Mouse (Mus musculus) E14TG2a.4 (cell line): ENCODE results near the gene Cmtm6.

ENCODE experiments used
- H3K27me3 ChIP-seq: 2 replicates; pipeline ENCODE4 v1.6.1; 2014; ENCODE audit warnings: low read length, control low read depth; ENCODE audit not compliant: insufficient read depth
- H3K36me3 ChIP-seq: 2 replicates; pipeline ENCODE4 v1.6.1; 2014; ENCODE audit warnings: low read length, control low read depth; ENCODE audit not compliant: insufficient read depth
- H3K4me1 ChIP-seq: replicated peaks from 2 replicates; pipeline ENCODE4 v1.6.1; 2014; ENCODE audit warnings: low read depth, low read length, control low read depth
- H3K4me3 ChIP-seq: replicated peaks from 2 replicates; pipeline ENCODE4 v1.5.1; 2014; ENCODE audit warnings: mild to moderate bottlenecking, low read length
- H3K9me3 ChIP-seq: 2 replicates; pipeline ENCODE4 v1.6.1; 2014; ENCODE audit warnings: low read length, control low read depth
- CTCF ChIP-seq: conservative IDR thresholded peaks from 2 replicates; pipeline ENCODE4 v1.5.1; 2014; ENCODE audit warnings: low read length
- NANOG ChIP-seq: IDR thresholded peaks from 2 replicates; pipeline ENCODE4 v1.6.1; 2014; ENCODE audit warnings: borderline replicate concordance, low read length, mixed read lengths
- POU5F1 ChIP-seq: IDR thresholded peaks from 2 replicates; pipeline ENCODE4 v1.6.1; 2014; ENCODE audit warnings: low read length, borderline replicate concordance

Cmtm6 gene

DNA sequence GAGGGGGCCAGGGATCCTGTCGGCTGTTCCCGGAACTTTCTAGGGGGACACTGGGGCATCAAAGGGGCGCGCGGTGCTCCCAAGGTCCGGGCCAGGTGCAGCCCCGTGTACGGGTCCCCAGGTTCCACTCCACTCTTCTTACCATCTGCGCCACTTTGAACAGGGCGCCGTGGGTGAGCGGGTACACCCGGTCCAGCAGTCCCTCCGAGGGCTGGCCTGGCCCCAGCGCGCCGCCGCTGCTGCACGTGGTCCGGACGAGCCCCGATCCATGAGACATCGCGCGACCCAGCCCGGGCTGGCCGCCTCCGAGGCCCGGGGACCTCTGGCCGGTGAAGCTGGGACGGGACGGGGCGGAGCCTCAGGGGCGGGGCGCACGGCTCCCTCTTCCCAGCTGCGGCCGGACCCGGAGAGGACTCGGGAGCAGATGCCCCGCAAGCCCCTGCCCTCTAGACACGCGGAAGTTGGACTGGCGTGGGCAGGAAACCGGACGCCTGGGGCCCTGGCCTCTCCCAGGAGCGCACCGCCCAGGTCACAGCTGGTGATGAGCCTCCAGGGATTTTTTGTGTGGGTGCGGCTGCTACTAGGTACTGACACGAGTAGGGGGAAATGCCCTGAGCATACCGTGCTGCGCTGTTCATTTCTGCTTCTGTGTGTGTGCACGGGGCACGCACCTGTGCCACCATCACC, 50.8 kb downstream of the Cmtm6 start, which contains the start of gene Cmtm7:
Cmtm7 (minus strand) TSS at position 331 of the 687 bp plus-strand sequence.
- Histone ChIP-seq H3K36me3 (no peaks in the 10 kb centered on the region; the same call in 1 of the 2 replicates), H3K27me3 (no peaks in the 10 kb centered on the region)
- no peak for TF ChIP-seq CTCF
- no peak for TF ChIP-seq POU5F1
- TF ChIP-seq NANOG, result no peak

DNA sequence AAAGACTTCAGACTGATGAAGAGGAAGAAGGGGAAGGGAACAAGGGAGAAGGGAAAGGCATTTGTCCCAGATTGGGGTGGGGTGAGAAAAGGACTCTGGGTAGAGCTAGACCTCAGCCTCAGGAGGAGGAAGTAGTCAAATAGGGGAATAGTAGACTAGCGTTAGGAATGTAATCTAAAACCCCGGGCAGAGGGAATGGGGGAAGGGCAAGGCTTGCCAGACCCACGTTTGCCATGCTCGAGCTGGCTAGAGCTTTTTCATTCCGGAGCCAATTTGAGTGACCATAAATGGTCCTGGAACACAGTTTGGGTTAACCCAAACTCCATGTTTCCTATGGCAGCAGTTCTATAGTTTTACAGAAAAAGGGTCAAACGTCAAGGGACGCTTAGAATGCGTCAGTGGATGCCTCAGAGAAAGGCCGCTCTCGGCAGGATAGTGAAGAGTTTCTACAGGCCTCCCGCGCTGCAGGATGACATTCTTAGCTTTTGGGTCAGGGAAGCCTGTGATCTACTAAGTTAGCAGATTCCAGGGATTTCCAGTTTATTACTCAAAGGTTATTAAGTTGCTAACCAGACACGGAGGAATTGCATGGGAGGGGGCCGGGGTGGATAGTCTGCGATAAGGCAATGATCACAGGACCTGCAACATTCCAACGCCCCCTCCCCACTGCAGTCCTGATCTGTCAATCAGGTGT, 54.7 kb downstream of the Cmtm6 start:
- Histone ChIP-seq H3K9me3 (peaks cover 9% of the 10 kb centered on the region), H3K36me3 (no peaks in the 10 kb centered on the region), H3K4me3 (peak overlapping the region; percentile 46), H3K4me1 (peaks cover 58% of the 10 kb centered on the region), H3K27me3 (no peaks in the 10 kb centered on the region)
- TF ChIP-seq POU5F1 (no peak), CTCF (no peak), NANOG (no peak)

More for the DNA sequence above, 50.8 kb downstream of the Cmtm6 start, which contains the start of gene Cmtm7:
- Histone ChIP-seq H3K4me3 (peak within 1 kb of the TSS; percentile 89), H3K4me1 (peaks cover 84% of the 10 kb centered on the region), H3K9me3 (peaks cover under 1% of the 10 kb centered on the region; the same call in 1 of the 2 replicates)

GRCm38 (mm10) chr9:114787134-114787533, 56.2 kb downstream of the Cmtm6 start:
- no peak for TF ChIP-seq POU5F1
- TF ChIP-seq CTCF, result no peak
- TF ChIP-seq NANOG, result no peak
- no peaks in the 10 kb centered on the region for H3K36me3 ChIP-seq
- no peak overlapping the region for H3K4me3 ChIP-seq
- no peaks in the 10 kb centered on the region for H3K27me3 ChIP-seq
- H3K9me3 ChIP-seq, result peaks cover 9% of the 10 kb centered on the region
- H3K4me1 ChIP-seq, result peaks cover 63% of the 10 kb centered on the region

DNA sequence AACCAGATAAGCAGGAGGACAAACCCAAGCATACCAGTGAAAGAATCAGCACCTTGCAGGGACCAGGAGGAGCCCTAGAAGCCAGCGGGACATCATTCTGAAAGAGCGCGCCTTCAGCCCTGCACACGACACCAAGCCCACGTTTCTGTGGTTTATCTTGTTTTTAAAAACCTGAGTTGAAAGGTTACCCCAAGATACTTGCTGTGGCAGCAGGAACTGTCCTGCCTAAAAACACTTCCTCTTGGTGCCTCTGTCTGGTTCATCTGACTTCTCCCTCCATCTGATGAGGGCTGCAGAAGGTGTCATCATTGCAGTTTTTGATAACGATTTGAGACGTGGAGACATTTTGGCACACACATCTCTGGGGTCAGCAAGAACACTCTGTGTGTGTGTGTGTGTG, 56.8 kb downstream of the Cmtm6 start:
- TF ChIP-seq NANOG, result no peak
- TF ChIP-seq CTCF, result no peak
- TF ChIP-seq POU5F1, result no peak
- Histone ChIP-seq H3K9me3 (peaks cover 9% of the 10 kb centered on the region), H3K27me3 (no peaks in the 10 kb centered on the region), H3K4me1 (peaks cover 59% of the 10 kb centered on the region), H3K4me3 (no peak overlapping the region), H3K36me3 (no peaks in the 10 kb centered on the region)

GRCm38 (mm10) chr9:114788697-114789096, 57.8 kb downstream of the Cmtm6 start:
- Histone ChIP-seq H3K36me3 (no peaks in the 10 kb centered on the region), H3K9me3 (peaks cover 9% of the 10 kb centered on the region), H3K27me3 (no peaks in the 10 kb centered on the region), H3K4me1 (peaks cover 50% of the 10 kb centered on the region), H3K4me3 (no peak overlapping the region)
- no peak for TF ChIP-seq POU5F1
- TF ChIP-seq NANOG, result no peak
- TF ChIP-seq CTCF, result no peak

DNA sequence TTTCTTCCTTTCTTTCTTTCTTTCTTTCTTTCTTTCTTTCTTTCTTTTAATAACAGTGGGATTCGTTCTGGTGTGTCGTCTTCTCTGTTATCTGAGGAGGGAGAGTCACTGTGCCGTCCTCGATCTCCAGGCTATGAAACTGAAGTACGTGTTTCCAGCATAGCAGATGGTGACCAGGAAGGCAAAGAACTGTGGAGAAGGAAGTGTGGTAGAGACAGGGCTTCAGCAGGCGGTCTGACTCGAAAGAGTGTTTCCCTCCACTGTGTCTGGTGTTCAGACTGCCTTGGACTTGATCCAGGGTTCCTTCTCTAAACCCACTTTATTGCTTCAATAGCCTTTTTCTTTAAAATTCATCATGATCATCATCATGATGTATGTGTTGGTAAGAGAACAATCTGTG, 58.6 kb downstream of the Cmtm6 start:
- no peak for TF ChIP-seq CTCF
- no peak for TF ChIP-seq POU5F1
- TF ChIP-seq NANOG, result no peak
- peaks cover 42% of the 10 kb centered on the region for H3K4me1 ChIP-seq

GRCm38 (mm10) chr9:114789989-114790388, 59.1 kb downstream of the Cmtm6 start:
- Histone ChIP-seq H3K9me3 (peaks cover 9% of the 10 kb centered on the region), H3K4me3 (no peak overlapping the region), H3K4me1 (peaks cover 37% of the 10 kb centered on the region), H3K36me3 (no peaks in the 10 kb centered on the region), H3K27me3 (no peaks in the 10 kb centered on the region)
- TF ChIP-seq NANOG, result no peak
- TF ChIP-seq CTCF, result no peak
- no peak for TF ChIP-seq POU5F1

More for the DNA sequence above, 58.6 kb downstream of the Cmtm6 start:
- Histone ChIP-seq H3K9me3 (peaks cover 9% of the 10 kb centered on the region), H3K4me3 (no peak overlapping the region), H3K36me3 (no peaks in the 10 kb centered on the region), H3K27me3 (no peaks in the 10 kb centered on the region)

DNA sequence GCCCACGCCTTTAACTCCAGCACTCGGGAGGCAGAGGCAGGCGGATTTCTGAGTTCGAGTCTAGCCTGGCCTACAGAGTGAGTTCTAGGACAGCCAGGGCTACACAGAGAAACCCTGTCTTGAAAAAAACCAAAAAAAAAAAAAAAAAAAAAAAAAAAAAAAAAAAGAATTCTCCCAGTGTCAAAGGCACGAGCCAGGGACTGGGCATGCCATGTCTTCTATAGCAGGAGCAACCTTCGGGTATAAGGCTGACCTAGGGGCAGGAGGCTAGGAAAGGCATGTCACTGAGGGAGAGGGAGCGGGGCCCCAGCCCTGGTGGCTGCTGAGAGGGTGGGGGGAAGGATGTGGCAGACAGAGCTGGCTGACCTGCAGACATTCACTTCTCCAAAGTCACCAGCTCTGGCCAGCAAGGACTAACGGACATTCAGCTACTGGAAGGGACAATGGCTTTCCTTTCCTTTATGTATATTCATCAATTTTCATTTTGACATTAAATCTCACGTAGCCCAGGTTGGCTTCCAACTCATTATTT, 62.9 kb downstream of the Cmtm6 start:
- TF ChIP-seq POU5F1, result no peak
- TF ChIP-seq NANOG, result no peak
- TF ChIP-seq CTCF, result no peak

More for the DNA sequence above, 62.9 kb downstream of the Cmtm6 start:
- Histone ChIP-seq H3K36me3 (no peaks in the 10 kb centered on the region), H3K9me3 (no peaks in the 10 kb centered on the region), H3K27me3 (no peaks in the 10 kb centered on the region), H3K4me3 (no peak overlapping the region), H3K4me1 (peaks cover 26% of the 10 kb centered on the region)
